Mouse (Mus musculus): ENCODE results near the gene Calm2.
A peak's percentile ranks its signal among the peaks of the same experiment; 100 is the strongest.

Calm2 gene

DNA sequence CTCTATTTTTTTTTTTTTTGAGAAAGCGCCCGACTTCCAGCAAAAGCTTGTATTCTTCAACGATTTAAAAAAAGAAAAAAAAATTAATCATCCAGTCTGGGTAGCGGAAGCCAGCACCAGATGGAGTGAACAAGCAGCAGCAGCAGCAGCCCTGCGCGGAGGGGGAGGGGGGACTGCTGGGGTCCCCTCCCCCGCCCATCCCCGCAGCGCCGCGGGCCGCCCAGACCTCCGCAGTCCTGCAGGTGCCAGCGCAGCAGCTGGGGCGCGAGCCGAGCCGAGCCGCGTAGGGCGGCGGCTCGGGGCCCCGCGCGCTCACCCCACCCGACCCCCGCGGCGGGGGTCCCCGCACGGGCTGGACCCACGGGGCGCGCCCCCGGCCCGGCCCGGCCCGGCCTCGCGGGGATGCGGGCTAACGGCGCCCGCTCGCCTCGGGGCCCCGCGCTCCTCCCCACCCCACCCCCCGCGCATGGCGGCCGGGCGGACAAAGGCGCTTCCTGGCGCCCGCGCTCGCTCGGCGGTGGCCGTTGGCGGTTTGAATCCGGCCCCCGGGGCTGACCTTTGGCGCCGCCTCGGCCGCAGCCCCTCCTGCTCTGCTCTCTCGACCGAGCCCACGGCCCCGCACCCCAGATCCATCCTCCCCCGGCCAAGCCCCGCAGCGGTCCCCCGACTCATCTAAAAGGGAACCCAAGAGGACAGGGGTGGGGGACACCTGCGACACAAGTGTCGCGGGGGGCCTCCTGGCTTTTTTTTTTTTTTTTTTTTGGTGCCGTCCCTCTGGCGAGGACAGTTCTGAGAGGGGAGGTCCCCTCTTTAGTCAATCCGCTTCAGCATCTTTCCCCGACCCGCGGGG is 593 bp downstream of the Calm2 start:
- peak; percentile 77 for DNase-seq (ENCODE audit: low read depth, low spot score)
- Histone ChIP-seq H3K36me3 (ENCODE audit: control insufficient read depth, insufficient read depth, low read length, poor library complexity, severe bottlenecking) (no peaks in the 10 kb centered on the region), H3K27me3 (ENCODE audit: control insufficient read depth, insufficient read depth, low read length, poor library complexity, severe bottlenecking) (no peaks in the 10 kb centered on the region)

DNA sequence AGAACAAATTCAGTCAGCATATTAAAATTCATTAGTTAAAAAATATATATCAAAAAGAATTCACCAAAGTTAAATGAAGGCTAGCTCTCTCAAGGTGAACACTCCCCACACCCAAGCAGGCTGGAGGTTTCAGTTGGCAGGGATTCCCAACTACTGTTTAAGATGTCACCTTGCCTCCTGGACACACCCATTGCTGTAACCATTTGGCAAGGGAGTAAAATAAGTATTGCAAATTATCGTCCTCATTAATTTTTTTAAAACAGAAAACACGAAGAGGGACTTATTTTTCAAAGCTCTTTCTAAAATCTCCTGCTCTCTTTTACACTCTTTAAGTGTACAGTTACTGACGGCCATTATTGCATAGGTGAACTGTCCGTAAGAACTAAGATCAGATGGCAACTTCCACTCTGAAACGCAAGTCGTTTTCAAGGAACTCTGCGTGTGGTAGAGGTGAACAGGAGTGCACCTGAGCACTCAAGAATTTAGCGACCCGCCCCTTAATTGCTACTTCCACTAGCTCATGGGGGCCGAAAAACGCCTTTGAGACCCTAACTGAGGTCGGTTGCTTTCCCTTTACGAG is 1.3 kb downstream of the Calm2 start:
- no peaks in the 10 kb centered on the region for H3K27me3 ChIP-seq (ENCODE audit: control insufficient read depth, insufficient read depth, low read length, poor library complexity, severe bottlenecking)
- DNase-seq (ENCODE audit: low read depth, low spot score) = peak; percentile 35
- H3K36me3 ChIP-seq (ENCODE audit: control insufficient read depth, insufficient read depth, low read length, poor library complexity, severe bottlenecking) = no peaks in the 10 kb centered on the region

DNA sequence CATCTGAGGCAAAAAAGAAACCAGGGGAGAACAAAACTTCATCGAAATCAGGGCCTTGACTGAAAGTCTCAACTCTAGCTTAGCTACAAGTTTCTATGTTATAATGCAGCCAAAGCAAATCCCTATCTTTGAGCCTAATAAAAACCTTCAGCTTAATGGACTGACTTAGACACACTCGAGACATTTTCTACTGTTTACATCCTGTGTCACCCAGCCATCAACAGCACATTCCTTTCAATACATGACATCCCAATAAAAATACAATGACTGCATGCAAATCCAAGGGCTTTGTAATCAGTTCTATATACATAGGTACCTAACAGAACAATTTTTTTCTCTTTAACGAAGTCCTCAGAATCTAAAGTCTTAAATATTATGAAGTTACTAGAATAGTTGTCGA is 2.0 kb downstream of the Calm2 start:
- no peak for DNase-seq (ENCODE audit: low read depth, low spot score)
- Histone ChIP-seq H3K27me3 (ENCODE audit: control insufficient read depth, insufficient read depth, low read length, poor library complexity, severe bottlenecking) (no peaks in the 10 kb centered on the region), H3K36me3 (ENCODE audit: control insufficient read depth, insufficient read depth, low read length, poor library complexity, severe bottlenecking) (peaks cover 3% of the 10 kb centered on the region; the same call in 1 of the 2 replicates)

DNA sequence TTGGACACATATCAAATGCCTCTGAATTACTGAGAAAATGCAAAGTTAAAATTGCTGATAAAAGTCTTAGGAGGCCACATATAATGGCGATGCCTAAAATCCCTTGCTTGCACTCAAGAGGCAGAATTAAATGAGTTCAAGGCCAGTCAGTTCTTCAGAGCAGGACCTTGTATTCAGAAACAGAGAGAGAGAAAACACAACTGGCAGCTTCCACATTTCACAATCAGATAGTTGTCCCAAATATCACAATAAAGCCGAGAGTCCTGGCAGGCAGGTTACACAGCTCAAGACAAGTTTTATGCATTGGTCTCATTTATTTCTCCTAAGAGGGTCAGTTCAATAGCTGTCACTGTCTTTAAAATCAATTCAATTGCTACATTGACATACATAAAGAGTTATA is 5.2 kb downstream of the Calm2 start:
- no peak for DNase-seq (ENCODE audit: low read depth, low spot score)
- no peaks in the 10 kb centered on the region for H3K27me3 ChIP-seq (ENCODE audit: control insufficient read depth, insufficient read depth, low read length, poor library complexity, severe bottlenecking)
- H3K36me3 ChIP-seq (ENCODE audit: control insufficient read depth, insufficient read depth, low read length, poor library complexity, severe bottlenecking) = peaks cover 3% of the 10 kb centered on the region; the same call in 1 of the 2 replicates

DNA sequence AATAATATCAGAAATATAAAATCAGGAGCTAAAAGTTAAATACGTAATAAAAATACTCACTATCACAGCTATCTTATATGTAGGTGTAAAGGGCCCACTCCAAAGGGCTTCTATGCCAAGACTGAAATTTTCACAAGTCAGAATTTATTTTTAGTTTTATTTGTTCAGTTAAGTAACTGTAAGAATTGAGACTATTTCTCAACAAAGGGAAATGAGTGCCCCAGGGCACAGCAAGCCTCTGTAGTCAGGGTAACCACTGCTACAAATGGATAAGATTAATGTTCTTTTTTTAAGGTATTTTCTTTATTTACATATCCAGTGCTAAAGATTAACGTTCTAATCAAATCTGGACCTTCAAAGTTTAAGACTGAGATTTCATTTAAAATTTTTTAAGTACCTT is 7.3 kb downstream of the Calm2 start:
- peaks cover 6% of the 10 kb centered on the region for H3K36me3 ChIP-seq (ENCODE audit: control insufficient read depth, insufficient read depth, low read length, poor library complexity, severe bottlenecking)
- H3K27me3 ChIP-seq (ENCODE audit: control insufficient read depth, insufficient read depth, low read length, poor library complexity, severe bottlenecking) = no peaks in the 10 kb centered on the region
- no peak for DNase-seq (ENCODE audit: low read depth, low spot score)

DNA sequence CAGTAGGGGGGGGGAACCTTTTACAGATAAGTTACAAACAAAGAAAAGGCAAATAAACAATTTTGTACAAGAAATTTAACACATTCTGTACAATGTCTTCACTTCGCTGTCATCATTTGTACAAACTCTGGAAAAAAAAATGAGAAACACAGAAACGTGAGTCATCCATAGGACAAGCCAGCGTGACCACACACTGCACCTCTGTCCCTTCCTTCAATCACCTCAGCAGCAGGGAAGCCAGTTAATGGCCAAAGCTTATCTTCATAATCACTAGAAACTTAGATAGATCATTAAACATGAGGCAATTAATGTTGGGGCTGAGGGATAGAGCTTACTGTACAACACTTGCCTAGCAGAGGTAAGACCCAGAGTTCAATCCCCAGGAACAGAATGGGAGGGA is 12.8 kb downstream of the Calm2 start:
- DNase-seq (ENCODE audit: low read depth, low spot score) = no peak
- H3K36me3 ChIP-seq (ENCODE audit: control insufficient read depth, insufficient read depth, low read length, poor library complexity, severe bottlenecking) = peaks cover 7% of the 10 kb centered on the region; the same call in 1 of the 2 replicates
- H3K27me3 ChIP-seq (ENCODE audit: control insufficient read depth, insufficient read depth, low read length, poor library complexity, severe bottlenecking) = no peaks in the 10 kb centered on the region

DNA sequence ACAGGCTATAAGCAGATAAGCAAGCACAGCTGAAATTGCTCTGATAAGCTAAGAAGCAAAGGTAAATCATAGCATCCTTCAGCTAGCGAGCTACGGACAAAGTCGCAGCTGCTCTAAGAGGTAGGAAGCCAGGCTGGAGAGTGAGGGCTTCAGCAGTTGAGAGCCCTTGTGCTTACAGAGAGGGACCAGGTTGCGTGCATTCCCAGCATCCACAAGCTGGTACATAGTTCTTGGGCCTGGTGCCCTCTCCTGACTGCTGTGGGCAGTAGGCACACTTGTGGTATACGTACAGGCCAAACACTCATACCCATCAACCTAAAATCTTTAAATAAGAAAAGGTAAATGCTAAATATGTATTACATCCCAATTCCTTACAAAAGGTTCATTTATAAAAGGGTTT is 14.0 kb downstream of the Calm2 start:
- Histone ChIP-seq H3K27me3 (ENCODE audit: control insufficient read depth, insufficient read depth, low read length, poor library complexity, severe bottlenecking) (no peaks in the 10 kb centered on the region), H3K36me3 (ENCODE audit: control insufficient read depth, insufficient read depth, low read length, poor library complexity, severe bottlenecking) (peaks cover 7% of the 10 kb centered on the region; the same call in 1 of the 2 replicates)
- no peak for DNase-seq (ENCODE audit: low read depth, low spot score)

DNA sequence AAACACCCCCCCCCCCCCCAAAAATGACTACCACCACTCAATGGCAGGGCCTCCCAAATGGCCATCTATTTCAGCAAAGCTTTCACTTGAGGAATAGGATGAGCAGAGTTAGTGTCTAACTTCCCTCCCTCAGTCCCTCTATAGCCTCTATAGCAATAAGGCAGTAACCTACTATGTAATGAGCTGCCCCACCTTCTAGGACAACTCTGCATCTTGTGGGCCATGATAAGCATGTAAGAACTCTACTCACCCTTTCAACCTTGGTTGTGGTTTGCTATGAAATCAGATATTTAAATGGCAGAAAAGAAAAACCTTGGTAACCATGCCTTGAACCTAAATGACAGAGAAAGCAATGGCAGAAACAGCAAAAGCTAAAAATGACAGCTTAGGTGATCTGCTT is 14.4 kb downstream of the Calm2 start:
- no peaks in the 10 kb centered on the region for H3K27me3 ChIP-seq (ENCODE audit: control insufficient read depth, insufficient read depth, low read length, poor library complexity, severe bottlenecking)
- no peak for DNase-seq (ENCODE audit: low read depth, low spot score)

DNA sequence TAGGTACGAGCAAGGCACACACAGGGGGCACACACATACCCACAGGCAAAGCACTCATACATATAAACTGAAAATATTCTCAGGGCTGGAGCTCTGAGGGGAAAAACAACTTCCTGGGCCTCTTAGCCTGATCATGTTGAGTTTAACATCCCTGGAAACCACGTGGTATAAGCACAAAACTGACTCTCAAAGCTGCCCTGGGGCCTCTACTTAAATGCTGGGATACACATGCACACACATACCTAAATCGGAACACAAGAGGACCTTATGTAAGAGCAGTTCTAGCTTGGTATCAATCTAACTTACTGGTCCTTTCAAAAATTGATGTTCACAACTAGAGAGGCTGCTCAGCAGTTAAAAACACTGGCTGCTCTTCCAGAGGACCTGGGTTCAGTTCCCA is 17.3 kb downstream of the Calm2 start:
- DNase-seq (ENCODE audit: low read depth, low spot score) = no peak
- peaks cover 3% of the 10 kb centered on the region; the same call in 1 of the 2 replicates for H3K36me3 ChIP-seq (ENCODE audit: control insufficient read depth, insufficient read depth, low read length, poor library complexity, severe bottlenecking)
- H3K27me3 ChIP-seq (ENCODE audit: control insufficient read depth, insufficient read depth, low read length, poor library complexity, severe bottlenecking) = no peaks in the 10 kb centered on the region

More for the DNA sequence above, 14.4 kb downstream of the Calm2 start:
- H3K36me3 ChIP-seq (ENCODE audit: control insufficient read depth, insufficient read depth, low read length, poor library complexity, severe bottlenecking) = peaks cover 7% of the 10 kb centered on the region; the same call in 1 of the 2 replicates

DNA sequence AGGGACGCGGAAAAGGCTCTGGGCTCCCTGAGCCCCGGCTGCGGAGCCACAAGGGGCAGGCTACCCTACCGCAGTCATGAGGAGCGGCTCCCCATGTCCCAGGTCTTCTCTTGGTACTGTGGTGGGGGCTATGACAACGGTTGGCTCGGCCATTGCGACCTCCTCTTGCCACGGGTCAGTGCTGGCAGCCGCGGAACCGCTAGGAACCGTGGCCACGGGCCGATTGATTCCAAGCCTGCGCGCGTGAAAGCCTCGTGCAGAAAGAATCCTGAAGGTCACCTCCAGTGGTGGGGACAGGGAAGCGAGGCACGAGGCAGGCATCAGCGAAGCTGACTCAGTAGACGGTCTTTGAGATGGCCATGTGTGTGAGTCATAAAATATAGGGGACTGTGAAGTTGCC is 19.2 kb downstream of the Calm2 start, which contains the start of gene Stpg4:
TSS of gene Stpg4 (minus strand) at position 231 of the 400 bp plus-strand sequence.
- Histone ChIP-seq H3K36me3 (ENCODE audit: control insufficient read depth, insufficient read depth, low read length, poor library complexity, severe bottlenecking) (no peaks in the 10 kb centered on the region), H3K27me3 (ENCODE audit: control insufficient read depth, insufficient read depth, low read length, poor library complexity, severe bottlenecking) (no peaks in the 10 kb centered on the region)
- DNase-seq (ENCODE audit: low read depth, low spot score) = no peak

DNA sequence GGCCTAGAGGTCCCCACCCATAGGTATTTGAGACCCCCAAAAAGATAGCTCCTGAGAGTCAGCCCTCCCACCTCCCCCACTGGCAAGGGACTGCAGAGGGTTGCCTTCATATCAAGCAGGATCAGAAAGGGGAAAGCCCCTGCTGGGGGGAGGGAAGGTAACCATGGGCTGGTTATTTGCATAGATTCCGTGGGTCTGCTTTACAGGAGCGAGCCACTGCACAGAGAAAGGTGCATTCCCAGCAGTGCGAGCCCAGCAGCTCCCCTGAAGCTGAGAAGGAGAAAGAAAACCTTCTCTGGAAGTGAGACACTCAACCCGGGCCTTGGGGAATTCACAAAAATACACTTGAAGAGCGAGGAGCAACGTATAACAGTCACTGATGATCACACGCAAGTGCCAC is 28.7 kb downstream of the Calm2 start:
- no peaks in the 10 kb centered on the region for H3K27me3 ChIP-seq (ENCODE audit: control insufficient read depth, insufficient read depth, low read length, poor library complexity, severe bottlenecking)
- no peaks in the 10 kb centered on the region for H3K36me3 ChIP-seq (ENCODE audit: control insufficient read depth, insufficient read depth, low read length, poor library complexity, severe bottlenecking)
- DNase-seq (ENCODE audit: low read depth, low spot score) = peak; percentile 41

DNA sequence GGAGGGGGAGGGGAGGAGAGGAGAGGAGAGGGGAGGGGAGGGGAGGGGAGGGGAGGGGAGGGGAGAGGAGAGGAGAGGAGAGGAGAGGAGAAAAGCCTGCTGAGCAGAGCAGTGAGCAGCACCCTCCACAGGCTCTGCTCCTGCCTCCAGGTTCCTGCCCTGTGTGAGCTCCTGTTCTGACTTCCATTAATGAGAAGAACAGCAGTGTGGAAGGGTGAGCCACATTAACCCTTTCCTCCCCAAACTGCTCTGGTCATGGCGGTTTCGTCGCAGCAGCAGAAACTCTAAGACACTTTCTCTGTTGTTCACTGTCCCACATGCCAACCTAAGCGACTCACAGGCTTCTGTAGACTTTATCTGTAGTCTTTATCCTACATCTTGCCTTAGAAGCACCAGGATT is 40.1 kb downstream of the Calm2 start:
- no peak for DNase-seq (ENCODE audit: low read depth, low spot score)
- H3K27me3 ChIP-seq (ENCODE audit: control insufficient read depth, insufficient read depth, low read length, poor library complexity, severe bottlenecking) = no peaks in the 10 kb centered on the region
- H3K36me3 ChIP-seq (ENCODE audit: control insufficient read depth, insufficient read depth, low read length, poor library complexity, severe bottlenecking) = no peaks in the 10 kb centered on the region

DNA sequence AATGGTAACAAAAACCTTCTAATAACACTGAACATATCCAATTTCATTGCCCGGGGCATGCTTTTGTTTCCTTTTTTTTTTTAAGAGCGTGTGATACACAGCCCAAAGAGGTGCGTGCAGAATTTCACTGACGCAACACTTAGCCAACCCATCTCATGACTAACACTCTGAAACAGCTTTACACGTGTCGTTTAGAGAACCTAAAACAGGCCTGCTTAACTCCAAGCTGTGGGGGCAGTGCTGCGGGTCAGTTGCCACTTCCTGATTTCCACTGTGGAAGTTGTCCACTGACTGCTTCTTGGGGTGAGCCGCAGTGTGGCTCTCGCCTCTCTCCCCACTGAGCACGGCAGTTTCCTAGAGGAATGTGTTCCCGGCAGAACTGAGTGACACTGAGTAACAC is 41.2 kb downstream of the Calm2 start:
- DNase-seq (ENCODE audit: low read depth, low spot score) = peak; percentile 24
- Histone ChIP-seq H3K27me3 (ENCODE audit: control insufficient read depth, insufficient read depth, low read length, poor library complexity, severe bottlenecking) (no peaks in the 10 kb centered on the region), H3K36me3 (ENCODE audit: control insufficient read depth, insufficient read depth, low read length, poor library complexity, severe bottlenecking) (no peaks in the 10 kb centered on the region)

DNA sequence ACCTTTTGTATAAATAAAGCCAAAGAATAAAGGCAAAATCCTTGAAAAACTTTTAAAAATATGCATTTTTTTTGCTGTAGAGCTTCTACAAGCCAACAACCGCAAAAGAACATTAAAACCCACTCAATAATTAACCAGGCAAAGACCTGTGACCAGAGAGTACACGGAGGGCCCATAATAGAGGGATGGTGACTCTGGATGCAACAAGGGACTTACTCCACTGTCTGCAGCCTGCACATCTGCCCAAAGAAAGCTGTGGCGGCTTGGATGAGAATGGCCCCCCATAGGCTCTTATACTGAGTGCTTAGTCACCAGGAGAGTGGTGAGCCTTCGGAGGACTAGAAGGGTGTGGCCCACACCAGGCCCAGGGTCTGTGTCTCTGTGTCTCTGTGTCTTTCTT is 43.3 kb downstream of the Calm2 start:
- Histone ChIP-seq H3K27me3 (ENCODE audit: control insufficient read depth, insufficient read depth, low read length, poor library complexity, severe bottlenecking) (no peaks in the 10 kb centered on the region), H3K36me3 (ENCODE audit: control insufficient read depth, insufficient read depth, low read length, poor library complexity, severe bottlenecking) (no peaks in the 10 kb centered on the region)
- no peak for DNase-seq (ENCODE audit: low read depth, low spot score)

DNA sequence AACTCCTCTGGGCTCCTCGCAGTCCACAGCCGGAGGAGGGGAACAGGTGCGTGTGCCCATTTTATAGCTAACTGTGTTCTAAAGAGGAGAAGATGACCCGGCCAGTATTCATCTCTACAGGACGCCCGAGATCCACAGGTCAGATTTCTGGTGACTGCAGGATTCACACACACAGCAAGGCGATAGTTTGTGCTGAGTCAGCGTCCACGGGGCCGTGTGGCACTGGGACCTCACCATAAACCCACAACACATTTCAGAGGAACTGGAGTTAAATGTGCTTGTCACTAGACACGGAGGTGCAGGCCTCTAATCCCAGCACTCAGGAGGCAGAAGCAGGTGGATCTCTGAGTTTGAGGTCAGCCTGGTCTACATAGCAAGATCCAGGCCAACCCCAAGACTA is 44.3 kb downstream of the Calm2 start:
- H3K27me3 ChIP-seq (ENCODE audit: control insufficient read depth, insufficient read depth, low read length, poor library complexity, severe bottlenecking) = no peaks in the 10 kb centered on the region
- no peak for DNase-seq (ENCODE audit: low read depth, low spot score)
- no peaks in the 10 kb centered on the region for H3K36me3 ChIP-seq (ENCODE audit: control insufficient read depth, insufficient read depth, low read length, poor library complexity, severe bottlenecking)

Data from splenic B cell, adult 2 months (primary cell).